In genomic region chr1:131700447-131700846, GRCm38 (mm10) we compare ENCODE assay signal across 30 mouse cellular contexts. TPM values are rescaled to one million over a fixed set of nuclear protein-coding genes. Genes with fewer than 3 reads are reported as not detected.
DNase-seq lines count a peak whose midpoint lies in the region; ATAC-seq and TF ChIP-seq lines count a peak whose summit lies in the region.
"Had no signal": no experiment of that assay in that cellular context is flagged by ENCODE, and none has a peak within 500 bp of the region (broad histone marks: within the 10 kb centered on the region; RNA-seq: fewer than 3 reads in every experiment).

No protein-coding gene starts in this region.

- 79% methylated on average over 5 of the region's 5 CpGs for WGBS in midbrain, embryonic 15.5 days

- no peak overlapping the region for H3K4me2 ChIP-seq in midbrain, embryonic 15.5 days
- H3K4me2 ChIP-seq: heart, embryonic 13.5 days; hindbrain, embryonic 12.5 days; hindbrain, embryonic 15.5 days had no signal

- H3K27me3 ChIP-seq in midbrain, embryonic 15.5 days (replicated peaks): no peaks in the 10 kb centered on the region
- H3K27me3 ChIP-seq: heart, embryonic 13.5 days; hindbrain, embryonic 12.5 days; hindbrain, embryonic 15.5 days had no signal

- peaks cover 52% of the 10 kb centered on the region for H3K4me1 ChIP-seq in bone marrow macrophage, adult 2 months (ENCODE audit: control insufficient read depth, insufficient read depth, low read length)
- H3K4me1 ChIP-seq in midbrain, embryonic 15.5 days: no peaks in the 10 kb centered on the region
- H3K4me1 ChIP-seq: hindbrain, embryonic 12.5 days; hindbrain, embryonic 15.5 days had no signal

- H3K4me3 ChIP-seq in bone marrow macrophage, adult 2 months (ENCODE audit: insufficient read depth, low read length): no peak overlapping the region
- no peak overlapping the region for H3K4me3 ChIP-seq in gastrocnemius, adult 2 months
- H3K4me3 ChIP-seq in midbrain, embryonic 15.5 days: no peak overlapping the region
- H3K4me3 ChIP-seq: heart, adult 2 months; heart, embryonic 10.5 days; heart, embryonic 13.5 days; hindbrain, embryonic 12.5 days; hindbrain, embryonic 15.5 days had no signal

- intact Hi-C loops in gastrocnemius, adult 2 months (cut with DNase I): no loop called here

- no peak for TF ChIP-seq CTCF in bone marrow macrophage, adult 2 months (IDR thresholded peaks at IDR 0.05; ENCODE audit: low read depth, low read length)
- no peak for TF ChIP-seq CTCF in gastrocnemius, adult 2 months (IDR thresholded peaks at IDR 0.05)

- peak; percentile 77 for ATAC-seq in granulocyte monocyte progenitor cell, adult 5-6 weeks (replicated peaks; ENCODE audit: poor library complexity, severe bottlenecking)
- peak; percentile 83 for ATAC-seq in megakaryocyte, adult 5-6 weeks (ENCODE audit: poor library complexity, severe bottlenecking)
- peak; percentile 46; the same call in 1 of the 2 replicates for ATAC-seq in neutrophil, adult 5-6 weeks (ENCODE audit: extremely low read depth, insufficient number of reproducible peaks, low FRiP score, poor library complexity, severe bottlenecking)
- ATAC-seq in midbrain, embryonic 15.5 days (replicated peaks): no peak
- ATAC-seq: activated CD4-positive, CD25-positive, alpha-beta regulatory T cell, adult 4 months; CD4-positive, CD25-positive, alpha-beta regulatory T cell, adult 4 months; forebrain, embryonic 14.5 days; forebrain, postnatal 0 days had no signal

- no peak overlapping the region for H3K9ac ChIP-seq in midbrain, embryonic 15.5 days
- H3K9ac ChIP-seq: forebrain, postnatal 0 days; heart, embryonic 13.5 days; hindbrain, embryonic 12.5 days; hindbrain, embryonic 15.5 days had no signal

- no peaks in the 10 kb centered on the region for H3K36me3 ChIP-seq in midbrain, embryonic 15.5 days (replicated peaks)
- H3K36me3 ChIP-seq: heart, embryonic 10.5 days; heart, embryonic 13.5 days; hindbrain, embryonic 12.5 days; hindbrain, embryonic 15.5 days had no signal

- DNase-seq in gastrocnemius, adult 2 months: no peak
- DNase-seq in left cerebral cortex, adult 9 months (ENCODE audit: low spot score in 2 of 2): no peak
- no peak for DNase-seq in left cerebral cortex, adult 8-10 months (ENCODE audit: low spot score in 2 of 2)
- DNase-seq: adrenal gland, postnatal 10 days; adrenal gland, postnatal 36 days; cerebellum, adult 11 months; cerebellum, adult 2 months; cerebellum, adult 9-11 months; cerebellum, postnatal 25 days; forebrain, postnatal 0 days; gastrocnemius, postnatal 25 days; heart, adult 2 months; heart, postnatal 14 days; heart, postnatal 4 days had no signal

- TF ChIP-seq POLR2A in bone marrow macrophage, adult 2 months (IDR thresholded peaks at IDR 0.05; ENCODE audit: borderline replicate concordance, low read depth, low read length): no peak

- peak overlapping the region; percentile 66 for H3K27ac ChIP-seq in bone marrow macrophage, adult 2 months (ENCODE audit: insufficient read depth, low read depth, low read length)
- H3K27ac ChIP-seq in gastrocnemius, adult 2 months: no peak overlapping the region
- H3K27ac ChIP-seq in midbrain, embryonic 15.5 days: no peak overlapping the region
- H3K27ac ChIP-seq: heart, adult 2 months; heart, embryonic 10.5 days; heart, embryonic 13.5 days; hindbrain, embryonic 12.5 days; hindbrain, embryonic 15.5 days had no signal

- no peaks in the 10 kb centered on the region for H3K9me3 ChIP-seq in midbrain, embryonic 15.5 days
- H3K9me3 ChIP-seq: heart, embryonic 10.5 days; heart, embryonic 13.5 days; hindbrain, embryonic 12.5 days; hindbrain, embryonic 15.5 days had no signal

RNA-seq across cellular contexts. Expression of gene Rab7b, which starts 12.0 kb away (rescaled TPM):
- 115 and 157 TPM in 2 replicates for polyA plus RNA-seq in bone marrow macrophage, adult 2 months (2012; ENCODE audit: insufficient read depth, insufficient read length, missing spikeins)
- 13.4 and 23.6 TPM in 2 replicates for total RNA-seq in granulocyte monocyte progenitor cell, adult 5-6 weeks (2014; fragmentation: Nextera tagmentation)
- total RNA-seq in granulocyte monocyte progenitor cell, adult 5-6 weeks (2017): 28.4 and 32.8 TPM in 2 replicates
- total RNA-seq in megakaryocyte, adult 5-6 weeks (2015): 3.3 and 4.0 TPM in 2 replicates
- total RNA-seq in megakaryocyte, adult 5-6 weeks (2017): 22.4 TPM in 2 replicates
- total RNA-seq in neutrophil, adult 5-6 weeks (2017): 0.86 and 1.0 TPM in 2 replicates
- total RNA-seq in gastrocnemius, adult 2 months (2021): 1 to 10 TPM; 2.3 to 2.8 TPM
- polyA plus RNA-seq in midbrain, embryonic 15.5 days (2015; fragmentation: Nextera tagmentation; extraction: Ambion mirVana): 1.1 and 1.2 TPM in 2 replicates
- 1 to 10 TPM; 1.2 to 7.3 (median 3.3) TPM for total RNA-seq in left cerebral cortex, adult 8-10 months (2022)
- polyA plus RNA-seq: activated CD4-positive, CD25-positive, alpha-beta regulatory T cell, adult 4 months had no signal

RNA-seq across cellular contexts. Expression of gene Slc26a9, which starts 43.4 kb away (rescaled TPM):
- not detected in 2 replicates for polyA plus RNA-seq in bone marrow macrophage, adult 2 months (2012; ENCODE audit: insufficient read depth, insufficient read length, missing spikeins)
- not detected in 2 replicates for total RNA-seq in granulocyte monocyte progenitor cell, adult 5-6 weeks (2014; fragmentation: Nextera tagmentation)
- total RNA-seq in granulocyte monocyte progenitor cell, adult 5-6 weeks (2017): 0.04 TPM in 1 of 2 replicates, not detected in the other
- total RNA-seq in megakaryocyte, adult 5-6 weeks (2015): not detected in 2 replicates
- total RNA-seq in megakaryocyte, adult 5-6 weeks (2017): not detected in 2 replicates
- not detected in 2 replicates for total RNA-seq in neutrophil, adult 5-6 weeks (2017)
- not detected for total RNA-seq in gastrocnemius, adult 2 months (2021)
- polyA plus RNA-seq in midbrain, embryonic 15.5 days (2015; fragmentation: Nextera tagmentation; extraction: Ambion mirVana): 0.05 and 0.08 TPM in 2 replicates
- under 1 TPM in 2 of 4 experiments, not detected in 2; 0.06 to 0.13 TPM for total RNA-seq in left cerebral cortex, adult 8-10 months (2022)
- total RNA-seq: adrenal gland, adult 18-20 months; adrenal gland, postnatal 36 days; gastrocnemius, adult 8-10 months; gastrocnemius, postnatal 25 days; heart, adult 2 months; heart, postnatal 14 days had no signal
- polyA plus RNA-seq: activated CD4-positive, CD25-positive, alpha-beta regulatory T cell, adult 4 months; C2C12; CD4-positive, CD25-positive, alpha-beta regulatory T cell, adult 4 months; forebrain, embryonic 11.5 days had no signal
